ENCODE assay signal across 7 mouse cellular contexts in the genomic region with DNA sequence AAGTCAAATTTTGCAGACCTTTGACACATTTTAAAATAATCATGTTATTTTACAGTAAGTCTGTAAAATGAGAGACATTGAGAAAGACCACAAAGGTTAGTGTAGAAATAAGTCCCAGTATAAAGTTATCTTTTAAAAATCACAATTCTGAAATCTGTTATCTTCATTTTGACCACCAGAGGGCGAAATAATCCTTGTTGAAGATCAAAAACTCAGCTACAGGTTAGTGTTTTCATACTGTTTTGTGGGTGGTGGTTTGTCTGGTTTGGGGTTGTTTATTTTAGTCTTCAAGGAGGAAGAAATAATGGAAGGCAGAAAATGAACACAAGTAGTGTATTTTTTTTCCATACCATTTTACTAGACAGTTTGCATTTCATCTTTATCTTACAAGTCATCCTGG.
DNase-seq lines count a peak whose midpoint lies in the region; ATAC-seq lines count a peak whose summit lies in the region.

No protein-coding gene starts in this region.

- ATAC-seq in cerebellum, adult (ENCODE audit: insufficient number of reproducible peaks, low FRiP score, low TSS enrichment) = no peak

- intact Hi-C loops in left cerebral cortex, postnatal 14 days (cut with DNase I) = loop anchor here (5.0 to 10.0 kb wide), 3 partner anchors 92 to 239 kb away; no protein-coding TSS in a partner anchor
- intact Hi-C loops in left cerebral cortex, postnatal 4 days (cut with DNase I) = loop anchor here (5.0 to 10.0 kb wide), 2 partner anchors 129 to 187 kb away; no protein-coding TSS in a partner anchor

- peak; percentile 29 to 81 for DNase-seq in left cerebral cortex, postnatal 14 days (ENCODE audit: low spot score in 2 of 2)
- no peak for DNase-seq in left cerebral cortex, postnatal 4 days
- DNase-seq in ES-CJ7 (ENCODE audit: low read depth, low spot score) = peak; percentile 31
- DNase-seq in brain, adult 2 months (ENCODE audit: low read depth, low spot score) = peak; percentile 76
- peak; percentile 45 for DNase-seq in lung, postnatal 36 days
- no peak for DNase-seq in right cerebral cortex, postnatal 36 days (ENCODE audit: low spot score in 2 of 2)

Comparison
In these comparisons a context has a peak if more than half of its experiments do, and no peak if none do; other contexts are left out.
1. DNase-seq: peak in left cerebral cortex, postnatal 14 days (2 of 2), ES-CJ7 (single experiment), brain, adult 2 months (single experiment) and lung, postnatal 36 days (single experiment); none in left cerebral cortex, postnatal 4 days (single experiment) and right cerebral cortex, postnatal 36 days (0 of 2).